Mouse (Mus musculus): Measurements from ENCODE around the gene Olfr1349. TPM values are rescaled to one million over a fixed set of nuclear protein-coding genes. Genes with fewer than 3 reads are reported as not detected.

Olfr1349 gene
- total and polyA plus RNA-seq, 3 experiments = not detected

DNA sequence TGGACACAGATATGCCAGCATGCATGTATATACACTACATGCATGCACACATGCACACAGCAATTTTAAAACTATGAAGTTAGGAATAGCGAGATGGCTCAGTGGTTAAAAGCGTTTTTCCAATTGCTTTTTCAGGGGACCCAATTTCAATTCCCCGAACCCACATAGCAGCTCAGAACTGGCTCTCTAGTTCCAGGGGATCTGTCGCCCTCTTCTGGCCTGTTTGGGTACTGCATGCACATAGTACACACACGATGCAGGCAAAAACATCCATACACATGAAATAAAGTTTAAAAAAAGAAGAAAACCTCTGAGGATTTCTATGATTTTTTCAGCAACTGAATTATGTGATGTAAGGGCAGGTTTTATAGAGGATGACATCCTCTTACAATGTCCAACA is 3.4 kb upstream of the Olfr1349 start:
- peak; percentile 23 for DNase-seq (ENCODE audit: low read depth, low spot score)
- no peak overlapping the region for H3K9ac ChIP-seq (ENCODE audit: control insufficient read depth, low read depth, low read length, poor library complexity, severe bottlenecking)
- TF ChIP-seq POLR2A (IDR thresholded peaks at IDR 0.05; ENCODE audit: control insufficient read depth in 1 of 2, insufficient read depth in 1 of 2, low read depth in 1 of 2, low read length in 2 of 2, poor library complexity in 1 of 2) (no peak), MAX (IDR thresholded peaks at IDR 0.05; ENCODE audit: low read length) (no peak), CHD1 (IDR thresholded peaks at IDR 0.05; ENCODE audit: low read depth, low read length) (no peak), JUND (IDR thresholded peaks at IDR 0.05; ENCODE audit: low read depth, low read length) (no peak), ZC3H11A (IDR thresholded peaks at IDR 0.05; ENCODE audit: low read depth, low read length) (no peak), MAZ (IDR thresholded peaks at IDR 0.05; ENCODE audit: low read depth, low read length) (no peak), HCFC1 (IDR thresholded peaks at IDR 0.05; ENCODE audit: low read depth, low read length) (no peak), SMC3 (IDR thresholded peaks at IDR 0.05; ENCODE audit: low read depth, low read length) (peak; percentile 50), TCF12 (IDR thresholded peaks at IDR 0.05; ENCODE audit: low read depth, low read length) (no peak), CTCF (IDR thresholded peaks at IDR 0.05 in 2 of 3, conservative IDR thresholded peaks at IDR 0.05 in 1 of 3; ENCODE audit: control insufficient read depth in 1 of 3, insufficient read depth in 1 of 3, low read depth in 2 of 3, low read length in 3 of 3, poor library complexity in 1 of 3, severe bottlenecking in 1 of 3) (peak; percentile 51 to 71 (median 61)), USF2 (IDR thresholded peaks at IDR 0.05; ENCODE audit: borderline replicate concordance in 1 of 2, insufficient read depth in 1 of 2, low read depth in 1 of 2, low read length in 2 of 2) (no peak), RAD21 (IDR thresholded peaks at IDR 0.05; ENCODE audit: low read depth, low read length) (peak; percentile 26), TAL1 (IDR thresholded peaks at IDR 0.05; ENCODE audit: low read length) (no peak), TBP (IDR thresholded peaks at IDR 0.05; ENCODE audit: low read depth, low read length) (no peak)
- no peaks in the 10 kb centered on the region for H3K4me1 ChIP-seq (ENCODE audit: control insufficient read depth in 1 of 2, insufficient read depth in 2 of 2, low read length in 2 of 2)
- H3K27ac ChIP-seq (ENCODE audit: control insufficient read depth, low read depth, low read length) = no peak overlapping the region
- H3K4me3 ChIP-seq (ENCODE audit: control insufficient read depth in 1 of 2, insufficient read depth in 1 of 2, low read depth in 2 of 2, low read length in 2 of 2) = no peak overlapping the region
- H3K36me3 ChIP-seq (ENCODE audit: control insufficient read depth in 1 of 2, insufficient read depth in 2 of 2, low read length in 2 of 2) = no peaks in the 10 kb centered on the region
- no peaks in the 10 kb centered on the region for H3K27me3 ChIP-seq (ENCODE audit: control insufficient read depth in 1 of 2, insufficient read depth in 2 of 2, low read length in 2 of 2)
- no peaks in the 10 kb centered on the region for H3K79me2 ChIP-seq (ENCODE audit: control insufficient read depth, insufficient read depth, low read length, poor library complexity)
- no peaks in the 10 kb centered on the region for H3K9me3 ChIP-seq (replicated peaks; ENCODE audit: insufficient read depth, low read length)

GRCm38 (mm10) chr7:6525001-6525400 is 2.3 kb upstream of the Olfr1349 start:
- TF ChIP-seq POLR2AphosphoS5 (IDR thresholded peaks at IDR 0.05; ENCODE audit: borderline replicate concordance, low read depth, low read length) (no peak), CTCF (IDR thresholded peaks at IDR 0.05 in 2 of 3, conservative IDR thresholded peaks at IDR 0.05 in 1 of 3; ENCODE audit: control insufficient read depth in 1 of 3, insufficient read depth in 1 of 3, low read depth in 2 of 3, low read length in 3 of 3, poor library complexity in 1 of 3, severe bottlenecking in 1 of 3) (peak; percentile 24 to 33 (median 26); a peak in 3 of 6 replicates)
- no peaks in the 10 kb centered on the region for H3K9me3 ChIP-seq (replicated peaks; ENCODE audit: insufficient read depth, low read length)
- H3K79me2 ChIP-seq (ENCODE audit: control insufficient read depth, insufficient read depth, low read length, poor library complexity) = no peaks in the 10 kb centered on the region
- H3K36me3 ChIP-seq (ENCODE audit: control insufficient read depth in 1 of 2, insufficient read depth in 2 of 2, low read length in 2 of 2) = no peaks in the 10 kb centered on the region
- H3K27me3 ChIP-seq (ENCODE audit: control insufficient read depth in 1 of 2, insufficient read depth in 2 of 2, low read length in 2 of 2) = no peaks in the 10 kb centered on the region
- peak; percentile 16 for DNase-seq (ENCODE audit: low read depth, low spot score)
- no peaks in the 10 kb centered on the region for H3K4me1 ChIP-seq (ENCODE audit: control insufficient read depth in 1 of 2, insufficient read depth in 2 of 2, low read length in 2 of 2)
- H3K4me3 ChIP-seq (ENCODE audit: control insufficient read depth in 1 of 2, insufficient read depth in 1 of 2, low read depth in 2 of 2, low read length in 2 of 2) = no peak overlapping the region
- H3K27ac ChIP-seq (ENCODE audit: control insufficient read depth, low read depth, low read length) = no peak overlapping the region
- H3K9ac ChIP-seq (ENCODE audit: control insufficient read depth, low read depth, low read length, poor library complexity, severe bottlenecking) = no peak overlapping the region

DNA sequence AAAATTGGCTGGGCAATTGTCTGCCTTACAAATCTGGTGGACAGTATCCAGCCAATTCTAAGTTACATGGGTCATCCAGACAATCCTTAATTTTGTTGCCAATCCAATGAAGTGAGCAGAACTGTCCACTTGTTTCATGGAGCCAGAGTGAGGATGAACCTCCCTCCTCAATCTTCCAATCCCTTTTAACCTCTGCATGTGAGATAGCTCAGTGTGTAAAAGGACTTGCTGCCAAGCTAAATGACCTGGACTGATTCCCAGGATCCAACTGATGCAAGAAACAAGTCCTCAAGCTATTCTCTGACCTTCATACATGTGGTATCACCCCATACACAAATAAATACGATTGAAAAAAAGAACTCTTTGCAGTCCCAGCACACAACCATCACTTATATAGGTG is 1.1 kb downstream of the Olfr1349 start:
- H3K36me3 ChIP-seq (ENCODE audit: control insufficient read depth in 1 of 2, insufficient read depth in 2 of 2, low read length in 2 of 2) = no peaks in the 10 kb centered on the region
- H3K9me3 ChIP-seq (replicated peaks; ENCODE audit: insufficient read depth, low read length) = no peaks in the 10 kb centered on the region
- H3K27ac ChIP-seq (ENCODE audit: control insufficient read depth, low read depth, low read length) = no peak overlapping the region
- H3K4me3 ChIP-seq (ENCODE audit: control insufficient read depth in 1 of 2, insufficient read depth in 1 of 2, low read depth in 2 of 2, low read length in 2 of 2) = no peak overlapping the region
- no peak for TF ChIP-seq HCFC1 (IDR thresholded peaks at IDR 0.05; ENCODE audit: low read depth, low read length)
- TF ChIP-seq ZMIZ1 (IDR thresholded peaks at IDR 0.05; ENCODE audit: low read depth, low read length) = no peak
- TF ChIP-seq MXI1 (IDR thresholded peaks at IDR 0.05; ENCODE audit: low read depth, low read length) = no peak
- no peak for TF ChIP-seq JUND (IDR thresholded peaks at IDR 0.05; ENCODE audit: low read depth, low read length)
- no peak for TF ChIP-seq POLR2AphosphoS2 (IDR thresholded peaks at IDR 0.05; ENCODE audit: low read length)
- no peak for TF ChIP-seq TAL1 (IDR thresholded peaks at IDR 0.05; ENCODE audit: low read length)
- no peak for TF ChIP-seq ZC3H11A (IDR thresholded peaks at IDR 0.05; ENCODE audit: low read depth, low read length)
- no peak for TF ChIP-seq SIN3A (IDR thresholded peaks at IDR 0.05; ENCODE audit: low read length)
- no peak for TF ChIP-seq MYB (IDR thresholded peaks at IDR 0.05; ENCODE audit: low read depth, low read length)
- TF ChIP-seq RAD21 (IDR thresholded peaks at IDR 0.05; ENCODE audit: low read depth, low read length) = no peak
- no peak for TF ChIP-seq MAFK (IDR thresholded peaks at IDR 0.05; ENCODE audit: borderline replicate concordance, low read depth, low read length)
- no peaks in the 10 kb centered on the region for H3K4me1 ChIP-seq (ENCODE audit: control insufficient read depth in 1 of 2, insufficient read depth in 2 of 2, low read length in 2 of 2)
- no peak overlapping the region for H3K9ac ChIP-seq (ENCODE audit: control insufficient read depth, low read depth, low read length, poor library complexity, severe bottlenecking)
- H3K27me3 ChIP-seq (ENCODE audit: control insufficient read depth in 1 of 2, insufficient read depth in 2 of 2, low read length in 2 of 2) = no peaks in the 10 kb centered on the region
- no peak for DNase-seq (ENCODE audit: low read depth, low spot score)
- no peaks in the 10 kb centered on the region for H3K79me2 ChIP-seq (ENCODE audit: control insufficient read depth, insufficient read depth, low read length, poor library complexity)

Data from MEL (cell line).